Mouse (Mus musculus): Measurements from ENCODE around the gene Ttc28. TPM values are rescaled to one million over a fixed set of nuclear protein-coding genes. Genes with fewer than 3 reads are reported as not detected.

Gene Ttc28
- polyA plus RNA-seq, 1 experiment = 4.8 TPM

DNA sequence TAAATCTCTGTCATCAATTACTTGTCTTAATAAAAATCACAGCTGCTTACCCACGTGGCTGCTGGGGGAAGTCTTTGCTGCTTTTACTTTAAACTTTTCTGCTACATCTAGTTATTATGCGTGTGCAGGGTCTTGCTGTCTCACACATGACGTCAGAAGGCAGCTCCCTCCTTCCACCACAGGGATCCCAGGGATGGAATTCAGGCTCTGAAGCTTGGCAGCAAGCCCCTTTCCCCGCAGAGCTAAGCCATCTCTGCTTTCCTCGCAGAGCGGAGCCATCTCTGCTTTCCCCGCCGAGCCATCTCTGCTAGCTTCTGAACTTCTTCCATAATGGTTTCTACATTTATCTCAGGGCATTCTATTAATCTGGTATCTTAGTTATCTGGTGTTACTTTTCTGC lies 128.3 kb downstream of the Ttc28 start:
- TF ChIP-seq POLR2A (IDR thresholded peaks at IDR 0.05; ENCODE audit: control insufficient read depth, extremely low read depth, insufficient read depth, low read length, poor library complexity) (no peak), CTCF (IDR thresholded peaks at IDR 0.05; ENCODE audit: borderline replicate concordance, control insufficient read depth, extremely low read depth, insufficient read depth, low read length, poor library complexity) (no peak)
- H3K36me3 ChIP-seq (ENCODE audit: control insufficient read depth, insufficient read depth, low read length) = no peaks in the 10 kb centered on the region
- DNase-seq = no peak
- no peaks in the 10 kb centered on the region for H3K4me1 ChIP-seq (replicated peaks; ENCODE audit: control insufficient read depth, insufficient read depth, low read length)
- H3K27ac ChIP-seq (ENCODE audit: control insufficient read depth, insufficient read depth, low read length) = no peak overlapping the region
- WGBS = 90% methylated on average over 8 of the region's 8 CpGs
- no peaks in the 10 kb centered on the region for H3K27me3 ChIP-seq (ENCODE audit: control insufficient read depth, insufficient read depth, low read length)
- H3K4me3 ChIP-seq (ENCODE audit: control insufficient read depth, insufficient read depth, low read length) = no peak overlapping the region

DNA sequence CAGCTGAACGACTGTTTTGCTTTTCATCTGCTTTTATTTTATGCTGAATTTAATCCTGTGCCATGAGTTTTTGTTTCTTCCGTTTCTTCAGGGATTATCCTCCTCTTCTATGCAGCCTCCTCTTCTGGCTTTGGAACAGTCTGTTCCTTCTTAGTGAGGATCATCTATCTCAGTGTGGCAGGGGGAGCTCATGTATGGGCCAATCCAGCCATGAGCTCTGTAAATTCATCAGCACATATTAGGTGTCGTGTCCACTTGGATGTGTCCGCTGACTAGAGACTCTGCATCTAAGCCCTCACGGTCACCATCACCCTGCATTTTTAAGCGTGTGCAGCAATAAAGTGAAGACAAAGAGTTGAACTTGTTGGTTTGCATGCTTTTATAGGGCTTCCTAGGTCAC lies 128.8 kb downstream of the Ttc28 start:
- WGBS = 97% methylated on average over 6 of the region's 6 CpGs
- Histone ChIP-seq H3K4me1 (replicated peaks; ENCODE audit: control insufficient read depth, insufficient read depth, low read length) (no peaks in the 10 kb centered on the region), H3K36me3 (ENCODE audit: control insufficient read depth, insufficient read depth, low read length) (no peaks in the 10 kb centered on the region), H3K27me3 (ENCODE audit: control insufficient read depth, insufficient read depth, low read length) (no peaks in the 10 kb centered on the region), H3K27ac (ENCODE audit: control insufficient read depth, insufficient read depth, low read length) (no peak overlapping the region), H3K4me3 (ENCODE audit: control insufficient read depth, insufficient read depth, low read length) (no peak overlapping the region)
- no peak for DNase-seq
- no peak for TF ChIP-seq POLR2A (IDR thresholded peaks at IDR 0.05; ENCODE audit: control insufficient read depth, extremely low read depth, insufficient read depth, low read length, poor library complexity)
- no peak for TF ChIP-seq CTCF (IDR thresholded peaks at IDR 0.05; ENCODE audit: borderline replicate concordance, control insufficient read depth, extremely low read depth, insufficient read depth, low read length, poor library complexity)

DNA sequence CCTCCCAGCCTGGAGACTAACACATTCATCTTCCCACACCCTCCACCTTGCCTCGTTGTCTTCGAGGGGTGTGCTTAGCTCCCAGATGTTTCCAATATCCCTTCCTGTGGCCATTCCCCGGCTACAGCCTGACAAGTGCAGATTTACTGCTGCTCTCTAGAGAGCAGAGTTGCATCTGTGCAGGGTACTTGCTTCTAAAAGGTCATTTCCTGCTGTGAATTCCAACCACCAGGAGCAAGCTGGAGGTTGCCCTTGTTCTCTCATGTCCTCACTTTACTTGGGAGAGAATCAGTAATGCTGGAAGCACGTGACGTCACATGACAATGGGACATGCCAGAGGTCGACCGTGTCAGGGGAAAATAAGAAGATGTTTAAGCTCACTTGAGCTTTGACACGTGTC lies 131.7 kb downstream of the Ttc28 start:
- Histone ChIP-seq H3K4me1 (replicated peaks; ENCODE audit: control insufficient read depth, insufficient read depth, low read length) (no peaks in the 10 kb centered on the region), H3K4me3 (ENCODE audit: control insufficient read depth, insufficient read depth, low read length) (no peak overlapping the region), H3K36me3 (ENCODE audit: control insufficient read depth, insufficient read depth, low read length) (no peaks in the 10 kb centered on the region), H3K27ac (ENCODE audit: control insufficient read depth, insufficient read depth, low read length) (no peak overlapping the region), H3K27me3 (ENCODE audit: control insufficient read depth, insufficient read depth, low read length) (no peaks in the 10 kb centered on the region)
- no peak for DNase-seq
- TF ChIP-seq POLR2A (IDR thresholded peaks at IDR 0.05; ENCODE audit: control insufficient read depth, extremely low read depth, insufficient read depth, low read length, poor library complexity) (no peak), CTCF (IDR thresholded peaks at IDR 0.05; ENCODE audit: borderline replicate concordance, control insufficient read depth, extremely low read depth, insufficient read depth, low read length, poor library complexity) (no peak)
- 78% methylated on average over 8 of the region's 8 CpGs for WGBS

DNA sequence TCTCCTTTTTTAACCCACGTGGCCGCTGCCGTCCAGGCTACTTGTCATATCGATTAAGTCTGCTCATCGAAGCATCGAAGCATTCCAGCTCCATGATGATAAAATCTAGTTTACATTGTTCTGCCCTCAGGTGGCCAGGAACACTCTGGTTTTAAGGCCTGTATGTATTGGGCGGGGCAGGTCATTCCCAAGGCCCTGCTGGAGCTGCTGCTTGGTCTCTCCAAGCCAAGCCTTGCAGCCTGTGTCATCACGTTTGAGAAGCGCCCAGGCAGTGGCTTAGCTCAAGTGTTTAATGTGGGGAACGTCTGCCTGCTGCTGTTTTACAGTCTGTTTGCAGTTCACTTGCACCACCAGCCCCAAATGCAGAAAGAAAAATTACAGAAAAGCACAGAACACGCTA lies 132.5 kb downstream of the Ttc28 start:
- WGBS = 91% methylated on average over 11 of the region's 11 CpGs
- H3K36me3 ChIP-seq (ENCODE audit: control insufficient read depth, insufficient read depth, low read length) = no peaks in the 10 kb centered on the region
- DNase-seq = no peak
- H3K27me3 ChIP-seq (ENCODE audit: control insufficient read depth, insufficient read depth, low read length) = no peaks in the 10 kb centered on the region
- no peaks in the 10 kb centered on the region for H3K4me1 ChIP-seq (replicated peaks; ENCODE audit: control insufficient read depth, insufficient read depth, low read length)
- no peak overlapping the region for H3K27ac ChIP-seq (ENCODE audit: control insufficient read depth, insufficient read depth, low read length)
- H3K4me3 ChIP-seq (ENCODE audit: control insufficient read depth, insufficient read depth, low read length) = no peak overlapping the region
- TF ChIP-seq POLR2A (IDR thresholded peaks at IDR 0.05; ENCODE audit: control insufficient read depth, extremely low read depth, insufficient read depth, low read length, poor library complexity) = no peak

DNA sequence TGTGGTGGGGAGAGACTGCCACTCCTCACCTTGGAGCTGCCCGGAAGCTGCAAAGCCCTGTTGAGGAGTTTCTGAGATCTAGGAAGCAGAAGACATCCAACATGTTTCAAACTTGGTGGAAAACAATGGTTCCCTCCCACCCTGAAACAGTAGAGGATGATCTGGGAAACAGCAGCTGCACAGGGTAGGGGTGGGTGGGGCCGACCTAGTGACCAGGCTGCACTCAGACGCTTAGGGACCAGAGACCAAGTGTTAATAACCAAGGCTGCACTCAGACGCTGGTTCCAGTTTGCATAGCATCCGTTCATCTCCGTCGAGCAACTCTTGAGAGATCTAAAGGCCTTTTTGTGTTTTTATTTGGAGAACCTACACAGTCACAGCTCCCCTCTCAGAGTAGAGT lies 133.0 kb downstream of the Ttc28 start:
- H3K36me3 ChIP-seq (ENCODE audit: control insufficient read depth, insufficient read depth, low read length) = no peaks in the 10 kb centered on the region
- H3K27me3 ChIP-seq (ENCODE audit: control insufficient read depth, insufficient read depth, low read length) = no peaks in the 10 kb centered on the region
- TF ChIP-seq POLR2A (IDR thresholded peaks at IDR 0.05; ENCODE audit: control insufficient read depth, extremely low read depth, insufficient read depth, low read length, poor library complexity) (no peak), CTCF (IDR thresholded peaks at IDR 0.05; ENCODE audit: borderline replicate concordance, control insufficient read depth, extremely low read depth, insufficient read depth, low read length, poor library complexity) (no peak)
- H3K4me1 ChIP-seq (replicated peaks; ENCODE audit: control insufficient read depth, insufficient read depth, low read length) = no peaks in the 10 kb centered on the region
- H3K27ac ChIP-seq (ENCODE audit: control insufficient read depth, insufficient read depth, low read length) = no peak overlapping the region
- DNase-seq = no peak
- WGBS = 94% methylated on average over 7 of the region's 7 CpGs
- H3K4me3 ChIP-seq (ENCODE audit: control insufficient read depth, insufficient read depth, low read length) = no peak overlapping the region

DNA sequence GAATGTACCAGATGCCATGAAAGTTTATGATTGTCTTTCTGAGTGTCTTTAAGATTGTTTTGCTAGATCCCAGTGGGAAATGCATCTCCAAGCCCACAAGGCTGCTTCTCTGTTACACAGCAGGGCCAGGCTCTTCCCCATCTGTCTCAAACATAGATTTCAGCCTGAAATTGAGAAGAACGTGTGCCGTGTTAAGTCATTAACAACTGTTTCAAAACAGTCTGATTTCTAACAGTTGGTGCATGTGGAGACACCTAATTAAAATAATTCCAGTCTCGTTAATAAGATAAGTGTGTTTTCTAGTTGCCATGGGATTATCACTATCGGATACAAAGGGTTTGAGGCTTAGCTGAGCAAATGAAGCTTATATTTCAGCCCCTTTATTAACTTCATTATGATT lies 135.4 kb downstream of the Ttc28 start:
- TF ChIP-seq POLR2A (IDR thresholded peaks at IDR 0.05; ENCODE audit: control insufficient read depth, extremely low read depth, insufficient read depth, low read length, poor library complexity) (no peak), CTCF (IDR thresholded peaks at IDR 0.05; ENCODE audit: borderline replicate concordance, control insufficient read depth, extremely low read depth, insufficient read depth, low read length, poor library complexity) (no peak)
- 96% methylated on average over 4 of the region's 4 CpGs for WGBS
- H3K27ac ChIP-seq (ENCODE audit: control insufficient read depth, insufficient read depth, low read length) = no peak overlapping the region
- no peaks in the 10 kb centered on the region for H3K4me1 ChIP-seq (replicated peaks; ENCODE audit: control insufficient read depth, insufficient read depth, low read length)
- H3K4me3 ChIP-seq (ENCODE audit: control insufficient read depth, insufficient read depth, low read length) = no peak overlapping the region
- no peaks in the 10 kb centered on the region for H3K27me3 ChIP-seq (ENCODE audit: control insufficient read depth, insufficient read depth, low read length)
- no peak for DNase-seq
- no peaks in the 10 kb centered on the region for H3K36me3 ChIP-seq (ENCODE audit: control insufficient read depth, insufficient read depth, low read length)

DNA sequence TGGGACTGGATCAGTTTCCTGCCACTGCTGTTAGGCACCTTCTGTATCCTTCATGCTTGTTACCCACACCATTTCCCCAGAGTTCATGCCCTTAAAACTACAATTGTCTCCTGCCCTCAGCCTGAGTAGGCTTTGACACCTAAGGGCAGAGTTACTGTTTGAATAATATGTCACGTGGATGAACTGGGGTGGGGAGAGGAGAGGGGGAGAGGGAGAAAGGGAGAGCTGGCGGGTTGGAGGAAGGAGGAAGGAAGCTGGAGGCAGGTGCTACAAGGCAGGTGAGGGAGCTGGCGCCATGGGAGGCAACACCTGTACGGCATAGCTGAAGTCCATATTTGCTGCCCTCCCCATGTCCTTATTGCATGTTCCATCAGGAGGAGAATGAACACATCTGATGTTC lies 137.7 kb downstream of the Ttc28 start:
- Histone ChIP-seq H3K36me3 (ENCODE audit: control insufficient read depth, insufficient read depth, low read length) (no peaks in the 10 kb centered on the region), H3K4me3 (ENCODE audit: control insufficient read depth, insufficient read depth, low read length) (no peak overlapping the region), H3K27me3 (ENCODE audit: control insufficient read depth, insufficient read depth, low read length) (no peaks in the 10 kb centered on the region), H3K27ac (ENCODE audit: control insufficient read depth, insufficient read depth, low read length) (no peak overlapping the region), H3K4me1 (replicated peaks; ENCODE audit: control insufficient read depth, insufficient read depth, low read length) (no peaks in the 10 kb centered on the region)
- DNase-seq = no peak
- TF ChIP-seq POLR2A (IDR thresholded peaks at IDR 0.05; ENCODE audit: control insufficient read depth, extremely low read depth, insufficient read depth, low read length, poor library complexity) (no peak), CTCF (IDR thresholded peaks at IDR 0.05; ENCODE audit: borderline replicate concordance, control insufficient read depth, extremely low read depth, insufficient read depth, low read length, poor library complexity) (no peak)
- WGBS = 89% methylated on average over 4 of the region's 4 CpGs
